Mouse (Mus musculus) embryonic facial prominence, embryonic 13.5 days (tissue): ENCODE results near the gene Tex2. TPM values are rescaled to one million over a fixed set of nuclear protein-coding genes. Genes with fewer than 3 reads are reported as not detected.
A peak's percentile ranks its signal among the peaks of the same experiment; 100 is the strongest.
"Not testable (repeated sequence)": the region's sequence is repeated elsewhere in the genome, so short reads cannot be mapped to it uniquely, and the experiment has no call there.

Source experiments
- ATAC-seq: fragments of 200-750 bp; cut with Nextera tagmentation; 2 replicates; pipeline ENCODE4 v1.8.0; 2017; ENCODE audit warnings: low read depth; ENCODE audit not compliant: insufficient number of reproducible peaks, insufficient read depth, low FRiP score, low TSS enrichment
- H3K27ac ChIP-seq: fragments of 300-500 bp; sonication (generic); 2 replicates; pipeline ENCODE4 v1.5.1; 2015; ENCODE audit warnings: moderate library complexity, mild to moderate bottlenecking, inconsistent platforms
- H3K27me3 ChIP-seq: fragments of 300-500 bp; sonication (generic); 2 replicates; pipeline ENCODE4 v1.6.1; 2015; ENCODE audit warnings: mild to moderate bottlenecking, inconsistent platforms
- H3K36me3 ChIP-seq: fragments of 300-500 bp; sonication (generic); 2 replicates; pipeline ENCODE4 v1.6.1; 2015; ENCODE audit warnings: mild to moderate bottlenecking, inconsistent platforms
- H3K4me1 ChIP-seq: fragments of 300-500 bp; sonication (generic); 2 replicates; pipeline ENCODE4 v1.6.1; 2015; ENCODE audit warnings: inconsistent platforms
- H3K4me2 ChIP-seq: fragments of 300-500 bp; sonication (generic); 2 replicates; pipeline ENCODE4 v1.6.1; 2015; ENCODE audit warnings: moderate library complexity, mild to moderate bottlenecking, inconsistent platforms
- H3K4me3 ChIP-seq: fragments of 300-500 bp; sonication (generic); 2 replicates; pipeline ENCODE4 v1.5.1; 2015; ENCODE audit warnings: mild to moderate bottlenecking, inconsistent platforms
- H3K9ac ChIP-seq: fragments of 300-500 bp; sonication (generic); 2 replicates; pipeline ENCODE4 v1.6.1; 2015; ENCODE audit warnings: mild to moderate bottlenecking, inconsistent platforms
- H3K9me3 ChIP-seq: fragments of 300-500 bp; sonication (generic); 2 replicates; pipeline ENCODE4 v1.6.1; 2016; ENCODE audit warnings: inconsistent platforms
- WGBS: fragments of 180-500 bp; shearing (Covaris S2); methylation state at CpG from one replicate; pipeline ENCODE4 v1.1.7; 2015; ENCODE audit warnings: mixed read lengths; 5-methylcytosine and 5-hydroxymethylcytosine counted together
- polyA plus RNA-seq: library from polyadenylated mRNA; unstranded; fragments of >200 nt; fragmentation: Nextera tagmentation; extraction: Ambion mirVana; gene quantifications from 2 replicates; pipeline ENCODE4 v1.2.1, GENCODE M21; 2015

Gene Tex2
- polyA plus RNA-seq, 1 experiment from 2014 or later: 8.9 TPM

- H3K9ac ChIP-seq: peak overlapping the region; percentile 36; the same call in 1 of the 2 replicates
- no peak overlapping the region for H3K4me2 ChIP-seq
- no peaks in the 10 kb centered on the region for H3K36me3 ChIP-seq
- H3K27me3 ChIP-seq: no peaks in the 10 kb centered on the region
- H3K27ac ChIP-seq: peak overlapping the region; percentile 7; the same call in 1 of the 2 replicates
- no peaks in the 10 kb centered on the region for H3K9me3 ChIP-seq
- no peak overlapping the region for H3K4me3 ChIP-seq
- H3K4me1 ChIP-seq: peaks cover 28% of the 10 kb centered on the region
- no peak for ATAC-seq
- WGBS: 18% methylated on average over 5 of the region's 5 CpGs
Observed at GRCm38 (mm10) chr11:106639356-106639692, 26.1 kb upstream of the Tex2 start.

GRCm38 (mm10) chr11:106638551-106639355 lies 25.5 kb upstream of the Tex2 start:
- ATAC-seq: no peak
- H3K27ac ChIP-seq: peak overlapping the region; percentile 7; the same call in 1 of the 2 replicates
- 35% methylated on average over 9 of the region's 9 CpGs for WGBS

GRCm38 (mm10) chr11:106637754-106638153 lies 24.5 kb upstream of the Tex2 start:
- no peaks in the 10 kb centered on the region for H3K9me3 ChIP-seq
- peak overlapping the region; percentile 55; the same call in 1 of the 2 replicates for H3K27ac ChIP-seq
- H3K9ac ChIP-seq: no peak overlapping the region
- ATAC-seq: no peak
- H3K27me3 ChIP-seq: no peaks in the 10 kb centered on the region
- peaks cover 28% of the 10 kb centered on the region for H3K4me1 ChIP-seq
- H3K4me3 ChIP-seq: no peak overlapping the region
- H3K36me3 ChIP-seq: no peaks in the 10 kb centered on the region
- 21% methylated on average over 7 of the region's 7 CpGs for WGBS
- H3K4me2 ChIP-seq: no peak overlapping the region

More at GRCm38 (mm10) chr11:106638551-106639355, 25.5 kb upstream of the Tex2 start:
- Histone ChIP-seq H3K4me1 (peaks cover 28% of the 10 kb centered on the region), H3K4me2 (no peak overlapping the region), H3K36me3 (no peaks in the 10 kb centered on the region), H3K4me3 (no peak overlapping the region), H3K9ac (no peak overlapping the region), H3K27me3 (no peaks in the 10 kb centered on the region), H3K9me3 (no peaks in the 10 kb centered on the region)

- WGBS: 57% methylated on average over 2 of the region's 2 CpGs
- Histone ChIP-seq H3K4me2 (no peak overlapping the region), H3K4me3 (no peak overlapping the region), H3K9me3 (peaks cover 10% of the 10 kb centered on the region; the same call in 1 of the 2 replicates), H3K4me1 (peaks cover 28% of the 10 kb centered on the region), H3K9ac (no peak overlapping the region), H3K27ac (no peak overlapping the region), H3K27me3 (no peaks in the 10 kb centered on the region), H3K36me3 (no peaks in the 10 kb centered on the region)
- ATAC-seq: no peak
Observed at GRCm38 (mm10) chr11:106635946-106636345, 22.7 kb upstream of the Tex2 start.

DNA sequence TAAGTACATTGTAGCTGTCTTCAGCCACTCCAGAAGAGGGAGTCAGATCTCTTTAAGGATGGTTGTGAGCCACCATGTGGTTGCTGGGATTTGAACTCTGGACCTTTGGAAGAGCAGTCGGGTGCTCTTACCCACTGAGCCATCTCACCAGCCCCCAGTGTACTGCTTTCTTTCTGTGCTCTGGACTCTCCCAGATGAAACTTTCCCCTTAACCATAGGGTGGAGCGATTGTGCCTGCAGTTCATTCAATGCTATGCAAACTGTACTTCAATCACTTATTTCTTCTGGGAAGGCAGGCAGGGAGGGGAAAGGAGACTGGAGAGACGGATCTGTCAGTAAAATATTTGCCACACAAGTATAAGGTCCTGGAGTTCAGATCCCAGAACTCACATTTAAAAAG lies 21.0 kb upstream of the Tex2 start:
- not testable (repeated sequence) for H3K36me3 ChIP-seq, ATAC-seq, H3K9me3 ChIP-seq, H3K27ac ChIP-seq, H3K4me2 ChIP-seq, H3K4me3 ChIP-seq, H3K27me3 ChIP-seq, H3K9ac ChIP-seq
- H3K4me1 ChIP-seq: peaks cover 16% of the 10 kb centered on the region
- 84% methylated on average over 3 of the region's 3 CpGs for WGBS

GRCm38 (mm10) chr11:106633456-106633855 lies 20.2 kb upstream of the Tex2 start:
- H3K27me3 ChIP-seq: no peaks in the 10 kb centered on the region
- peaks cover 10% of the 10 kb centered on the region; the same call in 1 of the 2 replicates for H3K9me3 ChIP-seq
- H3K9ac ChIP-seq: no peak overlapping the region
- no peak overlapping the region for H3K4me2 ChIP-seq
- 89% methylated on average over 2 of the region's 2 CpGs for WGBS
- no peak overlapping the region for H3K4me3 ChIP-seq
- no peak overlapping the region for H3K27ac ChIP-seq
- no peak for ATAC-seq
- no peaks in the 10 kb centered on the region for H3K36me3 ChIP-seq
- peaks cover 9% of the 10 kb centered on the region; the same call in 1 of the 2 replicates for H3K4me1 ChIP-seq

DNA sequence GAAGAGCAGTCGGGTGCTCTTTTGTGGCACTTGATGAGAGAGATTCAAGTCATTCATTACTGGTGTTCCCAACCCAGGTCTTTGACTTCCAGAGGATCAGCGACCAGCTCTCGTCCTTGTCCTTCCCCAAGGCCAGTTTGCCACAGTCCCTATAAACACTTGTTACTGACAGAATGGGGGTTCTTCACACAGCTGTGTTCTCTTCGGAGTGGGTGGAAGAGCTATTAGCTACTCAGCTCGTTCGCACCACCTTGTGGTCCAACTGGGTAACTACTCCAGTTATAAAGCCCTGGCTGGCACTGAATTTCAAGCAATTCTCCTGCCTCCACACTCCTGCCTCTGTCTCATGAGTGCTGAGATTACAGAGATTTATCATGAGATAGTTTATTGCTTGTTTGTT lies 14.5 kb upstream of the Tex2 start:
- no peaks in the 10 kb centered on the region for H3K36me3 ChIP-seq
- H3K9ac ChIP-seq: no peak overlapping the region
- H3K27me3 ChIP-seq: no peaks in the 10 kb centered on the region
- no peak overlapping the region for H3K4me2 ChIP-seq
- 23% methylated on average over 6 of the region's 6 CpGs for WGBS
- no peak for ATAC-seq
- H3K4me1 ChIP-seq: no peaks in the 10 kb centered on the region
- no peak overlapping the region for H3K27ac ChIP-seq
- H3K9me3 ChIP-seq: peaks cover 10% of the 10 kb centered on the region; the same call in 1 of the 2 replicates
- no peak overlapping the region for H3K4me3 ChIP-seq

DNA sequence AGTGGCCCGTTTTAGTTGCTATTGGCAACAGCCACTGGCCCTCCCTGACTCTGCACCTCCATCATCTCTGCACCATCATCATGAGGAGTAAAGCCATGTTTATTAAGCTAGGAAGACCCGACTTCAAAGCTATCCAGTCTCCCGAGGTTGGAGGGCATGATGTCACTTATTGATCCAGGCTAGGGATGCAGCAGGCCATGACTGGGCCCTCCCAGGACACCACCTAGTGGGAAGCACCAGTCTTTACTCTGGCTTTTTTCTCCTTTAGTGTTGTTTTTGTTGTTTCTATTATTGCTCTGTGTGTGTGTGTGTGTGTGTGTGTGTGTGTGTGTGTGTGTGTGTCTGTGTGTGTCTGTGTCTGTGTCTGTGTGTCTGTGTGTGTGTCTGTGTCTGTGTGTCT lies 12.4 kb upstream of the Tex2 start:
- no peak overlapping the region for H3K4me3 ChIP-seq
- no peak overlapping the region for H3K9ac ChIP-seq
- H3K4me1 ChIP-seq: no peaks in the 10 kb centered on the region
- WGBS: 58% methylated on average over 3 of the region's 3 CpGs
- H3K4me2 ChIP-seq: no peak overlapping the region
- H3K9me3 ChIP-seq: no peaks in the 10 kb centered on the region
- H3K36me3 ChIP-seq: no peaks in the 10 kb centered on the region
- no peak for ATAC-seq
- no peaks in the 10 kb centered on the region for H3K27me3 ChIP-seq
- H3K27ac ChIP-seq: no peak overlapping the region

GRCm38 (mm10) chr11:106623629-106624028 lies 10.4 kb upstream of the Tex2 start:
- Histone ChIP-seq H3K9ac (no peak overlapping the region), H3K4me2 (no peak overlapping the region), H3K36me3 (no peaks in the 10 kb centered on the region), H3K27ac (no peak overlapping the region), H3K9me3 (no peaks in the 10 kb centered on the region), H3K4me3 (no peak overlapping the region), H3K27me3 (no peaks in the 10 kb centered on the region), H3K4me1 (no peaks in the 10 kb centered on the region)
- WGBS: 86% methylated on average over 2 of the region's 2 CpGs
- no peak for ATAC-seq

DNA sequence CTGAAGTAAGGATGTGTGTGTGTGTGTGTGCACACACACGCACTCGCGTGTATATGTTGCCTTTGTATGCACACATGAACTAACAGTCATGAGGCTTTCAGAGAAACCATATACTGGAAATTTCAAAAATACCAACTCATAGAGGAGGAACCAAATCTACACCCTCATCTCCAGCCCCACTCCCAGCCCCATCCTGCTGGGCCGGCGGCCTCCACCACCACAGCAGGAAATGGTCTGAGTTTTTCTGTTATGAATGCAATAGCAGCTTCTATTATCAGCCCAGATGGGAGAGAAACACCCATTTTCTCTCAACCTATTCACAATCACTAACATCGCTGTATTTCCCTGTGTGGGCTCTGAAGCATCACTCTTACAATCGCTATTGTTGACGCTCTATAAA lies 8.8 kb upstream of the Tex2 start:
- Histone ChIP-seq H3K4me1 (no peaks in the 10 kb centered on the region), H3K4me2 (no peak overlapping the region), H3K36me3 (no peaks in the 10 kb centered on the region), H3K27ac (no peak overlapping the region), H3K4me3 (no peak overlapping the region), H3K9ac (no peak overlapping the region), H3K9me3 (no peaks in the 10 kb centered on the region), H3K27me3 (no peaks in the 10 kb centered on the region)
- 90% methylated on average over 8 of the region's 8 CpGs for WGBS
- no peak for ATAC-seq

DNA sequence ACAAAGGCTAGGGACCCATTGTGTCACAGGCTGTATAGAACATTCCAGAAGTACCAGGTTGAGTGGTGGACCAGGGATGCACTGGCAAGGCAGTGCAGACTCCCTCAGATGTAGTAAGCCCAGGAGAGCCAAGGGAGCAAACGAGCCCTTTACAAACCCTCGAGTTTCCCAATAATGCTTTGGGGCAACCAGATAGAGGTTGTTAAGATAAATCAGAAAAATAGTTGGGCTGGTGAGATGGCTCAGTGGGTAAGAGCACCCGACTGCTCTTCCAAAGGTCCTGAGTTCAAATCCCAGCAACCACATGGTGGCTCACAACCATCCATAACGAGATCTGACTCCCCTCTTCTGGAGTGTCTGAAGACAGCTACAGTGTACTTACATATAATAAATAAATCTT lies 5.5 kb upstream of the Tex2 start:
- not testable (repeated sequence) for H3K36me3 ChIP-seq, ATAC-seq, H3K27ac ChIP-seq, H3K4me2 ChIP-seq, H3K9ac ChIP-seq, H3K27me3 ChIP-seq, H3K4me1 ChIP-seq, H3K4me3 ChIP-seq, H3K9me3 ChIP-seq
- WGBS: 87% methylated on average over 4 of the region's 4 CpGs

DNA sequence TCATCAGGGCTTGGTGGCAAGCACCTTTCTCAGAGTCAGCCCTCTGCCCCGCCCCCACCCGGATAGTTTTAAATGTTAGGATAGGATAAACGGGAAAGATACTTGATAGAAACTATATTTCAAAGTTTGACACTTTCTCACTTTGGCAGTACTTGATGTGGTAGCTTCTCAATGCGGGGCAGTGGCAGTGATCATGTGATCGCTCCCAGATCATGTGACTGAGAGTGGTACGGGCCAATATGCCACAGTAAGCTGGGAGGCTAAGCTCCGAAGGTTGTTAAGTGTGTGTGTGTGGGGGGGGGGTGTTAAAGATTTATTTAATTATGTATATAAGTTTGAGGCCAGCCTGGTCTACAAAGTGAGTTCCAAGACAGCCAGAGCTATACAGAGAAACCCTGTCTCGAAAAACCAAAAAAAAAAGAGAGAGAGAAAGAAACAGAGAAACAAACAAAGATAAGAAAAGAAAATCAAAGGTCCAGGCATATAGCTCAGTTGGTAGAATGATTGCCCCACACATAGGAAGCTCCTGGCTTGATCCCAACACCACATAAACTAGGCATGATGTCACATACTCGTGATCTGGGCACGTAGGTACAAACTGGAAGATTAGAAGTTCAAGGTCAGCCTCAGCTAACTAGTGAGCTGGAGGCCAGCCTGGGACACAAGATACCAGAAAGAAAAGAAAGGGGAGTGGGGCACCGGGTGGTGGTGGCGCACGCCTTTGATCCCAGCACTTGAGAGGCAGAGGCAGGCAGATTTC lies 4.8 kb upstream of the Tex2 start:
- Histone ChIP-seq H3K4me2 (no peak overlapping the region), H3K36me3 (no peaks in the 10 kb centered on the region), H3K9me3 (no peaks in the 10 kb centered on the region), H3K27ac (no peak overlapping the region), H3K27me3 (no peaks in the 10 kb centered on the region), H3K4me3 (no peak overlapping the region), H3K9ac (no peak overlapping the region), H3K4me1 (peaks cover 4% of the 10 kb centered on the region)
- no peak for ATAC-seq
- WGBS: 84% methylated on average over 13 of the region's 13 CpGs
